ENCODE assay signal across 8 mouse cellular contexts in the genomic region with DNA sequence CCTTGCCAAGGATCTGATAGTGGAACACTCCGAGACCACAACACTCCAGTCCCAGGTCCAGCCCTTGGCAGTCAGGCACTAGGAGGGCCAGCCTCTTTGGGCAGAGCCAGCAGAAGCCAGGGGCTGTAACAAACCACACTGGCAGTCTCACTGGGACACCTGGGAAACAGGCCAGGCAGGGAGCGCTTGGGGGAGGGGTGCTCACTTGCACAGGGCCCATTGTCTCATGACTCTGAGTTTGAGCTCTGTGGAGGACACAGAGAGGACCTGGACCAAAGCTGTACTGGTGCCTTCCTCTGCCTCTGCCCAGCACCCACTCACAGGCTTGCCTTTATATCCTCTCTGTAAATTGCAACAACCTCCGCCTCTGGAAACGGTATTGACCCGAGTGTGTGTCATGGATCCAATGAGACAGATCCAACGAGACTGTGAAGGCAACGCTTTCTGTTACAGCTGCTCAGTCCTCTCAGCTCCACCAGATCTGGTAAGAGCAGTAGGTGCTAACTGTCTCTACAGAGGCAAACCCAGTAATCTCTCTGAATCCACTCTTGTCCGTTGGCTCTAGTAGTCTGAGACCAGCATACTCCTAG. TPM values are rescaled to one million over a fixed set of nuclear protein-coding genes. Genes with fewer than 3 reads are reported as not detected.
DNase-seq lines count a peak whose midpoint lies in the region; ATAC-seq and TF ChIP-seq lines count a peak whose summit lies in the region.

Gene Tkt, plus strand, starts transcription at position 229 of the 590 bp plus-strand sequence.

- peak within 1 kb of the TSS; percentile 95 for H3K9ac ChIP-seq in ES-E14 (ENCODE audit: insufficient read depth, low read depth, low read length, poor library complexity, severe bottlenecking)
- H3K9ac ChIP-seq in forebrain, embryonic 14.5 days (ENCODE audit: low read length): peak within 1 kb of the TSS; percentile 90
- H3K9ac ChIP-seq in heart, embryonic 16.5 days (ENCODE audit: low read length): peak within 1 kb of the TSS; percentile 91
- H3K9ac ChIP-seq in liver, embryonic 13.5 days: peak within 1 kb of the TSS; percentile 86

- DNase-seq in ES-E14 (ENCODE audit: low read depth, low spot score): no peak
- DNase-seq in forebrain, embryonic 14.5 days (ENCODE audit: low spot score): peak; percentile 68
- DNase-seq in kidney, postnatal 25 days: peak; percentile 88 to 94
- peak; percentile 34 for DNase-seq in liver, embryonic 13.5 days
- peak; percentile 34 for DNase-seq in neural tube, embryonic 10.5 days (ENCODE audit: extremely low spot score, low spot score)
- DNase-seq in thymus, postnatal 25 days: peak; percentile 16

- ATAC-seq in cerebellum, adult (ENCODE audit: insufficient number of reproducible peaks, low FRiP score, low TSS enrichment): 0 out of 2 replicates have a peak, but pooled peaks have one; percentile 26
- peak; percentile 40 for ATAC-seq in forebrain, embryonic 14.5 days
- ATAC-seq in heart, embryonic 16.5 days (replicated peaks; ENCODE audit: extremely low read depth, insufficient read depth, low FRiP score): peak; percentile 49
- ATAC-seq in liver, embryonic 13.5 days (ENCODE audit: low read depth): peak; percentile 33

- H3K4me3 ChIP-seq in ES-E14 (ENCODE audit: insufficient read depth in 1 of 2, low read depth in 1 of 2, low read length in 2 of 2, poor library complexity in 1 of 2, severe bottlenecking in 1 of 2): peak within 1 kb of the TSS; percentile 81 to 96
- H3K4me3 ChIP-seq in forebrain, embryonic 14.5 days (ENCODE audit: low read depth, low read length): peak within 1 kb of the TSS; percentile 77
- H3K4me3 ChIP-seq in heart, embryonic 16.5 days (ENCODE audit: low read length): peak within 1 kb of the TSS; percentile 73
- peak within 1 kb of the TSS; percentile 75 for H3K4me3 ChIP-seq in liver, embryonic 13.5 days (replicated peaks)

- H3K27ac ChIP-seq in ES-E14 (ENCODE audit: insufficient read depth, low read depth, low read length, poor library complexity, severe bottlenecking): peak within 1 kb of the TSS; percentile 78; the same call in 1 of the 2 replicates
- peak within 1 kb of the TSS; percentile 89 for H3K27ac ChIP-seq in forebrain, embryonic 14.5 days (ENCODE audit: low read depth, low read length)
- H3K27ac ChIP-seq in heart, embryonic 16.5 days (ENCODE audit: low read length): peak within 1 kb of the TSS; percentile 89
- H3K27ac ChIP-seq in liver, embryonic 13.5 days: peak within 1 kb of the TSS; percentile 92

- WGBS in forebrain, embryonic 14.5 days: 16% methylated on average over 8 of the region's 8 CpGs
- 19% methylated on average over 8 of the region's 8 CpGs for WGBS in heart, embryonic 16.5 days
- 29% methylated on average over 8 of the region's 8 CpGs for WGBS in liver, embryonic 13.5 days (ENCODE audit: insufficient replicate concordance)

- H3K4me1 ChIP-seq in ES-E14 (ENCODE audit: control insufficient read depth in 2 of 2, insufficient read depth in 2 of 2, low read length in 2 of 2, poor library complexity in 1 of 2): peaks cover 12 to 15% of the 10 kb centered on the region in 2 experiments
- peaks cover 23% of the 10 kb centered on the region for H3K4me1 ChIP-seq in forebrain, embryonic 14.5 days (ENCODE audit: control insufficient read depth, insufficient read depth, low read length)
- peaks cover 31% of the 10 kb centered on the region for H3K4me1 ChIP-seq in heart, embryonic 16.5 days (ENCODE audit: control insufficient read depth, insufficient read depth, low read length)
- peaks cover 49% of the 10 kb centered on the region for H3K4me1 ChIP-seq in liver, embryonic 13.5 days (replicated peaks)

- H3K27me3 ChIP-seq in forebrain, embryonic 14.5 days (replicated peaks; ENCODE audit: control insufficient read depth, insufficient read depth, low read length): no peaks in the 10 kb centered on the region
- H3K27me3 ChIP-seq in heart, embryonic 16.5 days (ENCODE audit: control insufficient read depth, insufficient read depth, low read length): no peaks in the 10 kb centered on the region
- no peaks in the 10 kb centered on the region for H3K27me3 ChIP-seq in liver, embryonic 13.5 days

- no peaks in the 10 kb centered on the region for H3K9me3 ChIP-seq in ES-E14 (ENCODE audit: control insufficient read depth, insufficient read depth, low read depth, low read length)
- no peaks in the 10 kb centered on the region for H3K9me3 ChIP-seq in forebrain, embryonic 14.5 days (replicated peaks; ENCODE audit: control insufficient read depth, low read length)
- no peaks in the 10 kb centered on the region for H3K9me3 ChIP-seq in heart, embryonic 16.5 days (replicated peaks; ENCODE audit: control insufficient read depth, low read length)
- H3K9me3 ChIP-seq in liver, embryonic 13.5 days (replicated peaks): no peaks in the 10 kb centered on the region

- peaks cover 9% of the 10 kb centered on the region for H3K36me3 ChIP-seq in ES-E14 (ENCODE audit: control insufficient read depth, insufficient read depth, low read length, poor library complexity, severe bottlenecking)
- H3K36me3 ChIP-seq in forebrain, embryonic 14.5 days (ENCODE audit: control insufficient read depth, insufficient read depth, low read length): no peaks in the 10 kb centered on the region
- no peaks in the 10 kb centered on the region for H3K36me3 ChIP-seq in heart, embryonic 16.5 days (ENCODE audit: control insufficient read depth, insufficient read depth)
- H3K36me3 ChIP-seq in liver, embryonic 13.5 days: peaks cover 4% of the 10 kb centered on the region

- H3K4me2 ChIP-seq in forebrain, embryonic 14.5 days (ENCODE audit: low read length): peak within 1 kb of the TSS; percentile 80
- peak within 1 kb of the TSS; percentile 90 for H3K4me2 ChIP-seq in heart, embryonic 16.5 days (ENCODE audit: low read depth, low read length)
- peak within 1 kb of the TSS; percentile 96 for H3K4me2 ChIP-seq in liver, embryonic 13.5 days

- in situ Hi-C loops in ES-E14 (cut with MboI; ENCODE audit: low sequenced_read_pairs in 2 of 2, unreplicated experiment in 2 of 2): no loop called here

TF ChIP-seq in ES-E14, 5 proteins besides CTCF, POLR2A, EP300 and RAD21:
- no peak for TF ChIP-seq HCFC1 (IDR thresholded peaks at IDR 0.05; ENCODE audit: borderline replicate concordance, insufficient read depth, low read length)
- no peak for TF ChIP-seq ZNF384 (IDR thresholded peaks at IDR 0.05; ENCODE audit: low read depth, low read length)
- no peak for TF ChIP-seq ZC3H11A (IDR thresholded peaks at IDR 0.05; ENCODE audit: borderline replicate concordance, low read depth, low read length)
- no peak for TF ChIP-seq CHD2 (IDR thresholded peaks at IDR 0.05; ENCODE audit: low read depth, low read length)
- TF ChIP-seq MAFK (IDR thresholded peaks at IDR 0.05; ENCODE audit: insufficient read depth, low read depth, low read length): no peak

RNA-seq across cellular contexts. Expression of gene Tkt, which starts in this region (rescaled TPM):
- total RNA-seq in ES-E14 (2012; rRNA removed): 740 and 1,077 TPM in 2 replicates
- 134 and 154 TPM in 2 replicates for polyA plus RNA-seq in forebrain, embryonic 14.5 days (2014; fragmentation: Nextera tagmentation; extraction: Ambion mirVana)
- 93.9 and 96.3 TPM in 2 replicates for polyA plus RNA-seq in heart, embryonic 16.5 days (2015; fragmentation: Nextera tagmentation; extraction: Ambion mirVana)
- polyA plus RNA-seq in liver, embryonic 13.5 days (2015; fragmentation: Nextera tagmentation; extraction: Ambion mirVana): 231 and 240 TPM in 2 replicates
